Mouse (Mus musculus): ENCODE results near the gene Rtn4rl2. TPM values are rescaled to one million over a fixed set of nuclear protein-coding genes. Genes with fewer than 3 reads are reported as not detected.

Rtn4rl2 gene
- polyA plus RNA-seq, 3 experiments from 2014 or later: not detected

GRCm38 (mm10) chr2:84841905-84842304 is 44.6 kb downstream of the Rtn4rl2 start:
- no peak for ATAC-seq

DNA sequence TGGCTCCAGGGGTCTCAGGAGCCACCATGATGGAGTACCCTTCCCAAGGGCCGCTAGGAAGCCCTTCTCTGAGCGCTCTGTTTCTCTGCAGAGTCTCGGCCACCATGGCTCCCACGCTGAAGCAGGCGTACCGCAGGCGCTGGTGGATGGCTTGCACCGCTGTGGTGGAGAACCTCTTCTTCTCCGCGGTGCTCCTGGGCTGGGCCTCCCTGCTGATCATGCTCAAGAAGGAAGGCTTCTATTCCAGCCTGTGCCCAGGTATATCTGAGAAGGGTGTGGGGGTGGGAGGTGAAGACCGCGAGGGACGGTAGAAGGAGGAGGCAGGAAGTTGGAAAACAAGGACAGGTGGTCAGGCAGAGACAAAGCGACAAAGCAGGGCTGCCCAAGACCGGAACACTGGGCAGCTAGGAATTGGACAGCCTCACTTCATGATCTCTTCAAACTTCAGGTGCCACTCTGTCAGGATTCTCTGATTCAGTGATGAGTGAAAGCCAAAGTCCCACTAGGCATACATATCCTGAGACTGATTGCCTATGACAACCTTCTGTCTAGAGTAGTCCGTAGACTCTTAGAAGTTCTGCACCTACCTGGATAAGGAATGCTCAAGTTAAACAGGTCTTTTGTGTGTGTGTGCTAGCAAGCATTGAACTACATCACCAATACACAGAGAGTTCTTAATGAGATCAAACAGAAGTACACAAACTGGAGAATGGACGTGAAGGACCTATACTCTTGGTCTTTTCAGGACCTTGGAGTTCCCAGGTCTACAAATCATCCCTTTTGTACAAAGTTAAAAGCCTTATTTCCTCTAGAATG is 45.6 kb downstream of the Rtn4rl2 start:
- ATAC-seq: no peak

GRCm38 (mm10) chr2:84840016-84840747 is 46.3 kb downstream of the Rtn4rl2 start:
- ATAC-seq: peak; percentile 24

GRCm38 (mm10) chr2:84838993-84839980 is 47.2 kb downstream of the Rtn4rl2 start:
- no peak for ATAC-seq

GRCm38 (mm10) chr2:84838593-84838949 is 47.9 kb downstream of the Rtn4rl2 start, which contains the start of gene Slc43a1:
Gene Slc43a1 (plus strand): TSS chr2:84838850.
- ATAC-seq: no peak

GRCm38 (mm10) chr2:84837817-84838592 is 48.5 kb downstream of the Rtn4rl2 start:
- ATAC-seq: peak; percentile 59

- ATAC-seq: no peak
Measured at GRCm38 (mm10) chr2:84837107-84837506, 49.4 kb downstream of the Rtn4rl2 start.

DNA sequence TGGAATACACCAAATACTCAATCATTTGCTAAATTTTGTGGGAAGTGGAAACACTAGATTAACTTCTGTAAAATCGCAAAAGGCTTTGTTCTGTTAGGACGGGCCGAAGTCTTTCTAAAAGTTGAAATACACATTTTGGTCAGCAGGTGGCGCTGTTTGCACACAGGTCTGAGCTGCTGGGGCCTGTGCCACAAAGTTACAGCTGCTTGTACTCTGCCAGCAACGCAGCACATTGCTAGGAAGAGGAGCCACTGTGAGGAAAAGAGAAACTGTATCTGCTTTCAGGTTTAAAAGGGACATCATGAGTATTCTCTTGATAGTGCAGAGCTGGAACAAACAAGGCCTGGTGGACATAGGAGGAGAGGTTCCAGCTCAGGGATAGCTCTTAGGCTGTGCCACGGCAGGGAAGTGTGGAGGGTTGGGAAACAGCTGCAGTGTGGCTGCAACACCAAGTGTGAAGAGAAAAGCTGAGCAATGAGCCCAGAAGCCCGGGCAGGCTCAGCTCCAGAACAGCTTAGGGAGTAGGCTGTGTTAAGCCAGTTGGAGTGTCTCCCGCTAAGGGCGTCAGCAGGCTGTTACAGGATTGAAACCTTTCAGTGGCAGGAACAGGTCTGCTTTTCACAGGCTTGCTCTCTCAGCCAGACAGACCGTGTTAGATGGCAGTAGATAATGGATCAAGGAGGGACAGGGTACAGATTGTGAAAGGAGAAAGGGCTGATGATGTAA is 54.7 kb downstream of the Rtn4rl2 start:
- peak; percentile 59 for ATAC-seq

DNA sequence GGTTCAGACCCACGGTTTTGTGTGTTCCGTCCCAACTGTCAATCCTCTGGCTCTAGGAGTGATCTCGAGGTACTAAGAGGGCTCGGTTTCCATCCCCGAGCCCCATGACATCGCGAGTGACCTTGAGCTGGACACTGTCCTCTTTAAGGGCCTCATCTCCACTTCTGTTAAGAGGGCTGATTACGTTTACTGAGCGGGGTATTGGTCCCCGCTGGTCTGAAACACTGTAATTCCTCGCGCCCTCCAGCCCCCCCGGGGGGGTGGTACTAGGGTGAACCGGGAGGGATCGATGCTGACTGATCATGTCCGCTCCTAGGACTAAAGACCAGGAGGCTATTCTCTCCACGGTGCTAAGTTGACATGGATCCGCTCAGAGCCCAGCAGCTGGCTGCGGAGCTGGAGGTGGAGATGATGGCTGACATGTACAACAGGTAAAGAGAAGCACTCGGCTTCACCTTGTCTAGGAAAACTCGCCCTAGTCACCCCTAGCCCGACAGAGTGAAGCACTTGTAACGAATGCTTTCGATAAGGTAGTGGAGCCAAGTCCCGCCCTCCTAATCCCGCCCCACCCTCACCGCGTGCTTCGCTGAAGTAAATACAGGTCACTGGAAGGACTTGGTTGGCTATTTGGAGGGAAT is 59.1 kb downstream of the Rtn4rl2 start:
- no peak for ATAC-seq

GRCm38 (mm10) chr2:84826488-84827282 is 59.8 kb downstream of the Rtn4rl2 start, which contains the start of gene Timm10:
Gene Timm10 (plus strand): TSS chr2:84826997.
- ATAC-seq: peak; percentile 87

- no peak for ATAC-seq
Measured at GRCm38 (mm10) chr2:84823237-84823636, 63.3 kb downstream of the Rtn4rl2 start.

GRCm38 (mm10) chr2:84822552-84822951 is 64.0 kb downstream of the Rtn4rl2 start, which contains the start of gene Smtnl1:
Gene Smtnl1 (minus strand): TSS chr2:84822652.
- ATAC-seq: no peak

Other genes starting within 250 kb of the Rtn4rl2 start
- gene Ctnnd1, start 235.9 kb downstream of the Rtn4rl2 start, polyA plus RNA-seq (2017; shearing (Covaris generic)): under 1 TPM; 0.35 to 0.97 (median 0.62) TPM
- under 1 TPM; 0.43 to 0.73 (median 0.64) TPM for gene Btbd18, start 227.6 kb downstream of the Rtn4rl2 start, polyA plus RNA-seq (2017; shearing (Covaris generic))
- 100 to 1,000 TPM; 113 to 247 (median 134) TPM for gene Selenoh, start 215.9 kb downstream of the Rtn4rl2 start, polyA plus RNA-seq (2017; shearing (Covaris generic))
- not detected for gene Gm28635, start 208.7 kb downstream of the Rtn4rl2 start, polyA plus RNA-seq (2017; shearing (Covaris generic))
- gene Med19, start 208.3 kb downstream of the Rtn4rl2 start, polyA plus RNA-seq (2017; shearing (Covaris generic)): 10 to 100 TPM; 16.8 to 20.5 (median 18.9) TPM
- 100 to 1,000 TPM in 2 of 3 experiments, 10 to 100 TPM in 1; 92.6 to 148 (median 130) TPM for gene Tmx2, start 207.6 kb downstream of the Rtn4rl2 start, polyA plus RNA-seq (2017; shearing (Covaris generic))
- gene Zdhhc5, start 171.5 kb downstream of the Rtn4rl2 start, polyA plus RNA-seq (2017; shearing (Covaris generic)): 10 to 100 TPM; 12.9 to 14.1 (median 13.3) TPM
- 10 to 100 TPM; 41.2 to 48.0 (median 44.5) TPM for gene Clp1, start 159.4 kb downstream of the Rtn4rl2 start, polyA plus RNA-seq (2017; shearing (Covaris generic))
- gene Ypel4, start 152.7 kb downstream of the Rtn4rl2 start, polyA plus RNA-seq (2017; shearing (Covaris generic)): 1 to 10 TPM; 1.2 to 3.2 (median 2.2) TPM
- gene Gm19426, start 143.1 kb downstream of the Rtn4rl2 start, polyA plus RNA-seq (2017; shearing (Covaris generic)): not detected
- gene Serping1, start 111.3 kb downstream of the Rtn4rl2 start, polyA plus RNA-seq (2017; shearing (Covaris generic)): under 1 TPM in 1 of 3 experiments, not detected in 2; 0.20 TPM
- gene Ube2l6, start 87.9 kb downstream of the Rtn4rl2 start, polyA plus RNA-seq (2017; shearing (Covaris generic)): 10 to 100 TPM; 92.1 to 96.3 (median 93.4) TPM
- not detected for gene Smtnl1, start 64.1 kb downstream of the Rtn4rl2 start, polyA plus RNA-seq (2017; shearing (Covaris generic))
- 10 to 100 TPM; 25.4 to 39.8 (median 38.8) TPM for gene Timm10, start 59.7 kb downstream of the Rtn4rl2 start, polyA plus RNA-seq (2017; shearing (Covaris generic))
- 1 to 10 TPM; 1.9 to 9.1 (median 5.9) TPM for gene Slc43a1, start 47.9 kb downstream of the Rtn4rl2 start, polyA plus RNA-seq (2017; shearing (Covaris generic))
- gene Slc43a3, start 49.9 kb upstream of the Rtn4rl2 start, polyA plus RNA-seq (2017; shearing (Covaris generic)): 10 to 100 TPM in 1 of 3 experiments, 1 to 10 TPM in 2; 8.8 to 23.4 (median 9.2) TPM
- under 1 TPM in 1 of 3 experiments, not detected in 2; 0.73 TPM for gene Prg2, start 93.8 kb upstream of the Rtn4rl2 start, polyA plus RNA-seq (2017; shearing (Covaris generic))
- not detected for gene Prg3, start 101.5 kb upstream of the Rtn4rl2 start, polyA plus RNA-seq (2017; shearing (Covaris generic))
- gene Ssrp1, start 150.5 kb upstream of the Rtn4rl2 start, polyA plus RNA-seq (2017; shearing (Covaris generic)): 100 to 1,000 TPM; 151 to 189 (median 155) TPM
- gene P2rx3, start 150.8 kb upstream of the Rtn4rl2 start, polyA plus RNA-seq (2017; shearing (Covaris generic)): 1 to 10 TPM in 1 of 3 experiments, not detected in 2; 1.3 TPM
- 1 to 10 TPM; 4.9 to 6.6 (median 5.0) TPM for gene Tnks1bp1, start 161.3 kb upstream of the Rtn4rl2 start, polyA plus RNA-seq (2017; shearing (Covaris generic))
- not detected for gene Aplnr, start 249.5 kb upstream of the Rtn4rl2 start, polyA plus RNA-seq (2017; shearing (Covaris generic))